Mouse (Mus musculus) brown adipose tissue, adult 24 weeks (tissue): ENCODE results near the gene Tmem251. TPM values are rescaled to one million over a fixed set of nuclear protein-coding genes. Genes with fewer than 3 reads are reported as not detected.

Source experiments
- H3K27ac ChIP-seq: fragments of 200-500 bp; replicated peaks from 2 replicates; pipeline ENCODE4 v1.5.1; 2012; ENCODE audit warnings: low read depth, mild to moderate bottlenecking, low read length
- H3K4me1 ChIP-seq: fragments of 200-500 bp; 2 replicates; pipeline ENCODE4 v1.6.1; 2012; ENCODE audit warnings: low read length, mixed read lengths; ENCODE audit not compliant: control insufficient read depth, insufficient read depth, insufficient read length
- H3K4me3 ChIP-seq: fragments of 200-500 bp; 2 replicates; pipeline ENCODE4 v1.5.1; 2012; ENCODE audit warnings: low read depth, mild to moderate bottlenecking, low read length, moderate library complexity; ENCODE audit not compliant: insufficient read depth
- polyA plus RNA-seq: library from polyadenylated mRNA; stranded (reverse); fragments of >200 nt; gene quantifications from 2 replicates; pipeline ENCODE4 v1.2.4, GENCODE M21; 2012; ENCODE audit not compliant: missing spikeins, insufficient read depth, insufficient read length

The Tmem251 gene
- polyA plus RNA-seq, 1 experiment: 4.7 TPM

GRCm38 (mm10) chr12:102705216-102705871, 38.2 kb upstream of the Tmem251 start:
- Histone ChIP-seq H3K27ac (0 out of 2 replicates have a peak overlapping the region, but pooled peaks have one; percentile 58), H3K4me3 (peak overlapping the region; percentile 76), H3K4me1 (0 out of 2 replicates have a peak, but pooled peaks cover 2% of the 10 kb centered on the region)

DNA sequence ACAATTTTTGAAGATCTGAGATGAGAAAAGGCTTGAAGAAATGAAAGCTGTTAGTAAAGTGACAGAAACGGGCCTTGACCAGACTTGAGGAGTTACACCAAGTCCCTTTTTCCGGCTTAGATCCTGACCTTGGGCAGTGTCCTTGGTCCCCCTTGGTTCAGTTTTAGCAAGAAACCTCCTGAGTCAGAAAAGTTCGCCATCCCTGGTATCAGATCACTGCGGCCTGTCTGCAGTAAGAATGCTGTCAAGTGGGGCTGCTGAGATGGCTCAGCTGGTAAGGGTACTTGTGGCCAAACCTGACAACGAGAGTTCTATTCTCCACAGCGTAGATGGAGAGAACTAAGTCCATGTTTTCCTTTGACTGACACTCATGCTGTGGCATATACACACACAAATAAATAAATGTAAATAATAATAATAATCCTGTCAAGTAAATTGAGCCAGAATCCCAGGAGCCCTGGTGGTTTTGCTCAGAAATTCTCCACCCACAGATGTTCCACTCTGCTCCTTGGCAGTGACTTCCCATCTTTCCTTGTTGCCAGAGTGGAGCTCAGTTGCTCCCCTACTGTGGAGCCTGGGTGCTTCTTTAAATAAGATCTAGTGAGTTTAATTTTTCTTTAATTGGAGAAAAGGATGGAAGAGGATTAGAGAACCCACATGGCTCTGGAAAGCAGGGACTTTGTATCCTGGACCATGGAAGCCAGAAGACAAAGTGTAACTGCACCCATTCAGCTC, 37.5 kb upstream of the Tmem251 start:
- Histone ChIP-seq H3K4me1 (0 out of 2 replicates have a peak, but pooled peaks cover 2% of the 10 kb centered on the region), H3K4me3 (no peak overlapping the region), H3K27ac (0 out of 2 replicates have a peak overlapping the region, but pooled peaks have one; percentile 16)

DNA sequence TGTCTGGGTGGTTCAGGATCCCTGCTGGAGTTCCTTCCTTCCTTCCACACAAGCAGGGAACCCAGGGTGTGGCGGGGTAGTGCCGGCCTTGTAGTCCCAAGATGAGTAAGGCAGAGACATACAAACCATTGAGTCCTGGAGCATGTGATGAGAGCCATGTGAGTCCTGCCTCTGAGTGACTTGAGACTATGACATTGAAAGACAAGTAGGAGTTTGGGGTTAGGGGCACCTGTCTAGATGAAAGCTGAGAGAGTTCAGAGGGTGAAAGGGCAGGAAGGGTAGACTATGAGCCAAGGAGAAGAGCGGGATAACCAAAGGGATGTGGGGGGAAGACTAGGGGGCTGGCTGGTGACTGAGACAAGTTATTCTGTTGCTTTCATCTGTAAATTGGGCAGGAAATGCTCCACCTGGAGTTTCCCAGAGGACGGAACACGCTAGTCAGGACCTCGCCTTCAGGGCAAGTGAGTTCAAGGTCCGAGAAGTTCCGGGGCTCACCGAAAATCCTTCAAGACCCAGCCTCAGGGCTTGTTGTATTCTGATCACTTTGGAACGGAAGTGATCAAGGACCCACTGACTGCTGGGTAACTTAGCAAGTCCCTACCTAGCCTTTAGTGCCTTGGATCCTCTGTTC, 36.6 kb upstream of the Tmem251 start:
- Histone ChIP-seq H3K4me1 (no peaks in the 10 kb centered on the region), H3K27ac (no peak overlapping the region), H3K4me3 (no peak overlapping the region)

GRCm38 (mm10) chr12:102708220-102708619, 35.3 kb upstream of the Tmem251 start:
- no peaks in the 10 kb centered on the region for H3K4me1 ChIP-seq
- no peak overlapping the region for H3K4me3 ChIP-seq
- peak overlapping the region; percentile 32; the same call in 1 of the 2 replicates for H3K27ac ChIP-seq

GRCm38 (mm10) chr12:102709896-102710295, 33.7 kb upstream of the Tmem251 start:
- Histone ChIP-seq H3K27ac (no peak overlapping the region), H3K4me3 (no peak overlapping the region), H3K4me1 (no peaks in the 10 kb centered on the region)

- H3K4me1 ChIP-seq: no peaks in the 10 kb centered on the region
- no peak overlapping the region for H3K4me3 ChIP-seq
- H3K27ac ChIP-seq: no peak overlapping the region
These were observed 32.6 kb upstream of the Tmem251 start for GRCm38 (mm10) chr12:102710851-102711375.

GRCm38 (mm10) chr12:102713153-102713865, 30.3 kb upstream of the Tmem251 start:
- no peaks in the 10 kb centered on the region for H3K4me1 ChIP-seq
- peak overlapping the region; percentile 27 for H3K4me3 ChIP-seq
- H3K27ac ChIP-seq: peak overlapping the region; percentile 41

- H3K4me3 ChIP-seq: no peak overlapping the region
- no peak overlapping the region; the same call in 1 of the 2 replicates for H3K27ac ChIP-seq
These were observed 29.4 kb upstream of the Tmem251 start for GRCm38 (mm10) chr12:102714116-102714515.

DNA sequence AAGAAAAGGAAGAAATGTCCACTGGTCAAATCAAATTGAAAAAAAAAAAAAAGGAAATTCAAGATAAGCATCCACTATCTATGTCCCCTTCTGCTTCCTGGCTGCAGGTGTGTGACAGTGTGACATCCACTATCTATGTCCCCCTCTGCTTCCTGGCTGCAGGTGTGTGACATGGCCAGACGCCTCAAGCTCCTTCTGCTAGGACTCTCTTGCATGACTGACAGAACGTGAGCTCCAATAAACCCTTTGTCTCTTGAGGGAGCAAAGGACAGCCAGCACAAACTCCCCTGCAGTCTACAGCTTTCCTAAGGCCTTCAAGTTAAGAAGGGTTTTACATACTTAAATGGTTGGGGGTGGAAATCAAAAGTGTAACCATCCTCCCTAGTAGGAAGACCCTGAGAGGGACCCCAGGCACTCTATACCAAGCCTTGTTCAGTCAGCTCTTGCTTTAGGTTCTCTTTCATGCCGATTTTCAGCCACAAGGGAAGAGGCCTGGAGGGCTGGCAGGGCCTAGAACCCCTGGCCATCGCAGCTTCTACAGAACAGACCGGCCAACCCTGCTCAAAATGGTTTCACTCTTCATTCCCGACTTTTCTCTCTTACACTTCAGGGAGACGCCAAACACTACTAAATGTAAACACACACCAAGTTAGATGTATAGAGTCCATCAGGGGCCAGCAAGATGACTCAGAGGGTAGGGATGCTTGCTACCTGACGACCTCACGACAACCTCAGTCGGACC, 28.7 kb upstream of the Tmem251 start:
- no peak overlapping the region for H3K4me3 ChIP-seq
- H3K27ac ChIP-seq: no peak overlapping the region
- no peaks in the 10 kb centered on the region for H3K4me1 ChIP-seq

More at GRCm38 (mm10) chr12:102714116-102714515, 29.4 kb upstream of the Tmem251 start:
- no peaks in the 10 kb centered on the region for H3K4me1 ChIP-seq

DNA sequence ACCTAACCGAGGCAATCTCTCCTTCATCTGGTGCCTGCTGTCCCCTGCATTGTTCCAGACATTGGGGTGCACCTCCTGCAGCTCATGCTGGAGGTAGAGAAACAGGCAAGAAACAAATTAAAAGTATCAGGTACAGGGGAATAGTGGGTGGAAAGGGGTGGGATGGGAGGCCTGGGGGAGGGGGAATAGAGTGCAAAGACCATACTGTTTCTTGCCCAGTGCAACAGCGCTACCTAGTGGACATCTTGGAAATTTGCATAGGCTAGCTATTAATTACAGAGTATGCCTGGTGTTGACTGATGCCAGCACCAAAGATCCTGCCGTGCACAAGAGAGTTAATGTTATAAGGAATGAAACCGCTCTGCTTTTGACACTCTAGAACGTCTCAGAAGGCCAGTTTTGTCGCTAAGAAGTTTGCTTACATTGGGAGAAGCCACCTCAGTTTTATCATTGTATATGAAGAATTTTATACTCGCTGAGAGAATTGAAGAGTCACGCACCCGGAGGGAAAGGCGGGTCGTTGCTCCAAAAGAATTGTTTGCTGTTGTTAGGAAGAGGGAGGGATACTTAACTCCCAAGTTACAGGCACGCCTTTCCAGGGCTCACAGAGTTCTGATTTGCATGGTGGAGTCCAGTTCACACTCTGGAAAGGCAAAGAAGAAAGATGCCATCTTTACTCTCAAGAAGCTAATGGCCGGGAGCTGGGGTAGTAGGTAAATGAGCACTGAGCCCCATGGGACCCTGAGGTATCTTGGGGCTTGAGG, 23.8 kb upstream of the Tmem251 start:
- Histone ChIP-seq H3K4me3 (no peak overlapping the region), H3K4me1 (no peaks in the 10 kb centered on the region), H3K27ac (no peak overlapping the region)

GRCm38 (mm10) chr12:102722451-102722850, 21.1 kb upstream of the Tmem251 start:
- H3K4me3 ChIP-seq: no peak overlapping the region
- no peaks in the 10 kb centered on the region for H3K4me1 ChIP-seq
- H3K27ac ChIP-seq: no peak overlapping the region

DNA sequence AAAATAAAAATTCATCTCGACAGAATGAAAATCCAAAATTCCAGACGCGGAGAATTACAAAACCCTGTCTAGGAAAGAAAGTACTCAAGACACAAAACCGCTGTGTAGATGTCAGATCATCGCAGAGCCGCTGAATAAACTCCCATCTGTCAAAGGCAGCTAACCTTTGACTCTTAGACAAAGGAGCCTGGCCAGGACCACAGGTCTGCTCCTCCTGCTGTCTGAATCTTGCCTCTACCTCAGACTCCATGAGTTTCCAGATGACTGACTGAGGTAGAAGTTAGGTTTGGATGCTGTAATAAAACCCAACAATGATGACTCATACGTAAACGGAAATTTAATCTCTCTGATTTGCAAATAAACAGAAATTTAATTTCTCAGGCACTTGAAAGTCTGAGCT, 20.6 kb upstream of the Tmem251 start:
- Histone ChIP-seq H3K4me3 (no peak overlapping the region), H3K4me1 (no peaks in the 10 kb centered on the region), H3K27ac (no peak overlapping the region)

- Histone ChIP-seq H3K4me3 (no peak overlapping the region), H3K27ac (no peak overlapping the region)
These were observed 19.7 kb upstream of the Tmem251 start for GRCm38 (mm10) chr12:102723861-102724260.

DNA sequence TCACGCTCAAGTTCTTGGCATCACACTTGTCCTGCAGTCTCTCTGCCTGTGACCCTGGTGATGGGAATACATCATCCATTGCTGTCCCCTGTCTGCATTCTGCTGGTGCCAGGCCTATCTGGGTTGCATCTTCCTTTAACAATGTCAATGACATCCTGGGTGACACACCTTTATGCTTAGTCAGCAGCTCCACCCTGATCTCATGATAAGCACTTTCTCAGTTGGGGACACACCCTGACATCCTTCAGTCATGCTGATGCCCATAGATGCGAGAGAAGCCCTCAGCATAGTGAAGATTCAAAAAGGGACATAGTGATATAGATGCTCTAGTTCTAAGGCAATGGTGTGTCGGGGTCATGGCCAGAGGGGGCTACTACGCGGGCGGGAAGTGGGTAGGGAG, 18.4 kb upstream of the Tmem251 start:
- H3K4me3 ChIP-seq: no peak overlapping the region
- no peaks in the 10 kb centered on the region for H3K4me1 ChIP-seq
- no peak overlapping the region for H3K27ac ChIP-seq

More at GRCm38 (mm10) chr12:102723861-102724260, 19.7 kb upstream of the Tmem251 start:
- no peaks in the 10 kb centered on the region for H3K4me1 ChIP-seq
